Mouse (Mus musculus) testis, adult 2 months (tissue): ENCODE results near the gene Ctsq.
"Not testable (repeated sequence)": the region's sequence is repeated elsewhere in the genome, so short reads cannot be mapped to it uniquely, and the experiment has no call there.

Source experiments
- CTCF ChIP-seq: fragments of 200-500 bp; IDR thresholded peaks from 2 replicates; pipeline ENCODE4 v1.5.1; 2012; ENCODE audit warnings: low read depth, mild to moderate bottlenecking, inconsistent platforms, low read length, moderate library complexity; ENCODE audit not compliant: control insufficient read depth, insufficient read depth, insufficient replicate concordance
- POLR2A ChIP-seq: fragments of 200-500 bp; IDR thresholded peaks from 2 replicates; pipeline ENCODE4 v1.6.1; 2012; ENCODE audit warnings: low read depth, mild to moderate bottlenecking, inconsistent platforms, low read length, moderate library complexity; ENCODE audit not compliant: control insufficient read depth

- not testable (repeated sequence) for TF ChIP-seq CTCF, POLR2A
Measured at GRCm38 (mm10) chr13:60986915-60987314, 53.5 kb downstream of the Ctsq start.
